Mouse (Mus musculus) hindbrain, embryonic 13.5 days (tissue): Measurements from ENCODE around the gene Olfr362. TPM values are rescaled to one million over a fixed set of nuclear protein-coding genes. Genes with fewer than 3 reads are reported as not detected.
"Not testable (repeated sequence)": the region's sequence is repeated elsewhere in the genome, so short reads cannot be mapped to it uniquely, and the experiment has no call there.

Experiments
- ATAC-seq: fragments of 200-750 bp; cut with Nextera tagmentation; 2 replicates; pipeline ENCODE4 v1.8.0; 2017; ENCODE audit warnings: moderate TSS enrichment; ENCODE audit not compliant: low FRiP score
- H3K27ac ChIP-seq: fragments of 300-500 bp; sonication (generic); 2 replicates; pipeline ENCODE4 v1.5.1; 2015; ENCODE audit warnings: inconsistent platforms, mild to moderate bottlenecking, moderate library complexity
- H3K27me3 ChIP-seq: fragments of 300-500 bp; sonication (generic); 2 replicates; pipeline ENCODE4 v1.6.1; 2015; ENCODE audit warnings: mild to moderate bottlenecking, inconsistent platforms
- H3K36me3 ChIP-seq: fragments of 300-500 bp; sonication (generic); 2 replicates; pipeline ENCODE4 v1.6.1; 2015; ENCODE audit warnings: mild to moderate bottlenecking, inconsistent platforms
- H3K4me1 ChIP-seq: fragments of 300-500 bp; sonication (generic); replicated peaks from 2 replicates; pipeline ENCODE4 v1.6.1; 2015; ENCODE audit warnings: inconsistent platforms
- H3K4me2 ChIP-seq: fragments of 300-500 bp; sonication (generic); 2 replicates; pipeline ENCODE4 v1.6.1; 2015; ENCODE audit warnings: inconsistent platforms, mild to moderate bottlenecking, moderate library complexity
- H3K4me3 ChIP-seq: fragments of 300-500 bp; sonication (generic); 2 replicates; pipeline ENCODE4 v1.5.1; 2015; ENCODE audit warnings: mild to moderate bottlenecking, inconsistent platforms
- H3K9ac ChIP-seq: fragments of 300-500 bp; sonication (generic); 2 replicates; pipeline ENCODE4 v1.6.1; 2015; ENCODE audit warnings: mild to moderate bottlenecking, inconsistent platforms
- H3K9me3 ChIP-seq: fragments of 300-500 bp; sonication (generic); 2 replicates; pipeline ENCODE4 v1.6.1; 2016; ENCODE audit warnings: inconsistent platforms
- WGBS: fragments of 180-500 bp; shearing (Covaris S2); methylation state at CpG from one replicate; pipeline ENCODE4 v1.1.7; 2015; 5-methylcytosine and 5-hydroxymethylcytosine counted together
- polyA plus RNA-seq: library from polyadenylated mRNA; unstranded; fragments of >200 nt; fragmentation: Nextera tagmentation; extraction: Ambion mirVana; gene quantifications from 2 replicates; pipeline ENCODE4 v1.2.1, GENCODE M21; 2015

The Olfr362 gene
- not detected in 2 replicates for polyA plus RNA-seq

- WGBS, result 86% methylated on average over 1 of the region's 1 CpGs
- H3K27ac ChIP-seq, result no peak within 1 kb of the TSS
- ATAC-seq, result no peak
These were observed at the start of gene Olfr362 for GRCm38 (mm10) chr2:37117810-37118209. Gene Olfr362, minus strand, starts transcription at chr2:37117910.

DNA sequence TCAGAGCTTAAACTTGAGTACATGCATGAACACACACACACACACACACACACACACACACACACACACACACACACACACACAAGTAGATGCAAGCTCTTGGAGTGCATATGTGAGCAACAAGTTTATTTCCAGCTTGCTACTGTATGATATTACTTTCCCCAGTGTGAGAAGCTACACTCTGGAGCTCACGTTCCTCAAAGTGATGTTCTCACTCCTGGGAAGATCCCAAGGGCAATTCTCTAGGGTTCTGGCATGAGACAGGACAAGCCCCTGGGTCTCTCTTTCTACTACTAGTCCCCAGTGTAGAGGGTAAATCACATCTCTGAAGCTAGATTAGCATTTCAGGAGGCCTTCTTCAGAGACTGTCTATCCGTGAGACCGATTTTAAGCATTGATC is 21.3 kb upstream of the Olfr362 start, which contains the start of gene Olfr364-ps1:
TSS of gene Olfr364-ps1 (plus strand) at position 301 of the 400 bp plus-strand sequence.
- Histone ChIP-seq H3K4me1 (no peaks in the 10 kb centered on the region), H3K27ac (no peak within 1 kb of the TSS), H3K9ac (no peak within 1 kb of the TSS), H3K9me3 (peaks cover 19% of the 10 kb centered on the region; the same call in 1 of the 2 replicates), H3K4me3 (no peak within 1 kb of the TSS), H3K27me3 (no peaks in the 10 kb centered on the region), H3K36me3 (no peaks in the 10 kb centered on the region), H3K4me2 (no peak within 1 kb of the TSS)
- WGBS, result 89% methylated on average over 3 of the region's 3 CpGs
- ATAC-seq, result no peak

More at GRCm38 (mm10) chr2:37117810-37118209, at the start of gene Olfr362:
- Histone ChIP-seq H3K4me2 (no peak within 1 kb of the TSS), H3K9ac (no peak within 1 kb of the TSS), H3K4me1 (no peaks in the 10 kb centered on the region), H3K27me3 (no peaks in the 10 kb centered on the region), H3K4me3 (no peak within 1 kb of the TSS), H3K36me3 (no peaks in the 10 kb centered on the region), H3K9me3 (peaks cover 13% of the 10 kb centered on the region; the same call in 1 of the 2 replicates)

GRCm38 (mm10) chr2:37089190-37089589 is 28.5 kb downstream of the Olfr362 start, which contains the start of gene Olfr361:
Gene Olfr361, minus strand, starts transcription at chr2:37089290.
- not testable (repeated sequence) for H3K36me3 ChIP-seq, H3K4me2 ChIP-seq, H3K9ac ChIP-seq, H3K4me1 ChIP-seq, H3K27me3 ChIP-seq, H3K27ac ChIP-seq, H3K4me3 ChIP-seq, ATAC-seq
- H3K9me3 ChIP-seq, result peaks cover 11% of the 10 kb centered on the region
- WGBS, result 67% methylated on average over 1 of the region's 1 CpGs

DNA sequence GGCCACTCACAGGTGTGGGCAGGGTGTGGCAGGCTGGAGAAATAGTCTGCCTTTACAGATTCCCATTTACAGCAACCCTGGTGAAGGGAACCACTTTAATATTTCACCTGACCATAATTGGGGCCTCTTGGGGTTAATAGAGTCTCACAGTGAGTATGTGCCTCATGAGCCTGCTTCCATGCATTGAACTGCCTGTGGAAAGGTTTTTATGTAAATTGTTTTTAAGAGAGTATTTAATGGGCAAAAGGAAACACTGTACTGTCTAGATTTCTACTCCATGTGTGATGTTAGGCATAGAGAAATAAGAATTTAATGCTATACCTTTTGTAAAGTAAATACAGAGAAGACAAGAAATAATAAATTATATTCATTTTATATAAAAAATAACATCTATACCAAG is 52.3 kb downstream of the Olfr362 start, which contains the start of gene Olfr360:
TSS of gene Olfr360 (plus strand) at position 301 of the 400 bp plus-strand sequence.
- ATAC-seq, result no peak
- no peaks in the 10 kb centered on the region for H3K27me3 ChIP-seq
- no peak within 1 kb of the TSS for H3K27ac ChIP-seq
- H3K9ac ChIP-seq, result no peak within 1 kb of the TSS
- H3K36me3 ChIP-seq, result no peaks in the 10 kb centered on the region
- peaks cover 10% of the 10 kb centered on the region for H3K9me3 ChIP-seq
- no peaks in the 10 kb centered on the region for H3K4me1 ChIP-seq
- H3K4me2 ChIP-seq, result no peak within 1 kb of the TSS
- no peak within 1 kb of the TSS for H3K4me3 ChIP-seq

Other genes starting within 250 kb of the Olfr362 start
- not detected in 2 replicates for gene Olfr352, start 249.4 kb downstream of the Olfr362 start, polyA plus RNA-seq
- gene Olfr353, start 225.0 kb downstream of the Olfr362 start, polyA plus RNA-seq, result not detected in 2 replicates
- not detected in 2 replicates for gene Olfr354, start 212.2 kb downstream of the Olfr362 start, polyA plus RNA-seq
- gene Olfr355, start 189.0 kb downstream of the Olfr362 start, polyA plus RNA-seq, result not detected in 2 replicates
- not detected in 2 replicates for gene Olfr356, start 180.8 kb downstream of the Olfr362 start, polyA plus RNA-seq
- gene Olfr357, start 124.1 kb downstream of the Olfr362 start, polyA plus RNA-seq, result not detected in 2 replicates
- not detected in 2 replicates for gene Olfr358, start 108.6 kb downstream of the Olfr362 start, polyA plus RNA-seq
- gene Olfr360, start 52.2 kb downstream of the Olfr362 start, polyA plus RNA-seq, result not detected in 2 replicates
- not detected in 2 replicates for gene Olfr361, start 28.6 kb downstream of the Olfr362 start, polyA plus RNA-seq
- gene Olfr364-ps1, start 21.4 kb upstream of the Olfr362 start, polyA plus RNA-seq, result not detected in 2 replicates
- not detected in 2 replicates for gene Olfr365, start 70.3 kb upstream of the Olfr362 start, polyA plus RNA-seq
- gene Olfr366, start 93.7 kb upstream of the Olfr362 start, polyA plus RNA-seq, result not detected in 2 replicates
- not detected in 2 replicates for gene Olfr368, start 208.6 kb upstream of the Olfr362 start, polyA plus RNA-seq
- 74.4 and 77.7 TPM in 2 replicates for gene Pdcl, start 241.4 kb upstream of the Olfr362 start, polyA plus RNA-seq